Mouse (Mus musculus) CH12.LX (cell line): ENCODE measurements around the gene Dnajc13.

Source experiments
- CTCF ChIP-seq, 2 experiments: IDR thresholded peaks in 1 of 2; conservative IDR thresholded peaks in 1 of 2; 2 replicates each; pipeline ENCODE4 v1.5.1; 2011 to 2012; ENCODE audit warnings: low read depth in 2 of 2, low read length in 2 of 2, improper control_type of control experiment in 1 of 2, inconsistent platforms in 1 of 2, mild to moderate bottlenecking in 1 of 2, moderate library complexity in 1 of 2
- ELF1 ChIP-seq: IDR thresholded peaks from 2 replicates; pipeline ENCODE4 v1.6.1; 2014; ENCODE audit warnings: low read depth, mild to moderate bottlenecking, inconsistent platforms, low read length, improper control_type of control experiment
- GABPA ChIP-seq: IDR thresholded peaks from 2 replicates; pipeline ENCODE4 v1.6.1; 2012; ENCODE audit warnings: low read depth, low read length, improper control_type of control experiment, inconsistent platforms; ENCODE audit not compliant: insufficient replicate concordance
- MAFK ChIP-seq: IDR thresholded peaks from 2 replicates; pipeline ENCODE4 v1.6.1; 2011; ENCODE audit warnings: low read length, improper control_type of control experiment; ENCODE audit not compliant: insufficient replicate concordance
- MAX ChIP-seq: IDR thresholded peaks from 2 replicates; pipeline ENCODE4 v1.6.1; 2011; ENCODE audit warnings: low read length, improper control_type of control experiment
- POLR2A ChIP-seq: IDR thresholded peaks from 2 replicates; pipeline ENCODE4 v1.6.1; 2011; ENCODE audit warnings: low read depth, mild to moderate bottlenecking, improper control_type of control experiment, low read length
- SMC3 ChIP-seq: IDR thresholded peaks from 2 replicates; pipeline ENCODE4 v1.6.1; 2011; ENCODE audit warnings: low read depth, low read length, improper control_type of control experiment

DNA sequence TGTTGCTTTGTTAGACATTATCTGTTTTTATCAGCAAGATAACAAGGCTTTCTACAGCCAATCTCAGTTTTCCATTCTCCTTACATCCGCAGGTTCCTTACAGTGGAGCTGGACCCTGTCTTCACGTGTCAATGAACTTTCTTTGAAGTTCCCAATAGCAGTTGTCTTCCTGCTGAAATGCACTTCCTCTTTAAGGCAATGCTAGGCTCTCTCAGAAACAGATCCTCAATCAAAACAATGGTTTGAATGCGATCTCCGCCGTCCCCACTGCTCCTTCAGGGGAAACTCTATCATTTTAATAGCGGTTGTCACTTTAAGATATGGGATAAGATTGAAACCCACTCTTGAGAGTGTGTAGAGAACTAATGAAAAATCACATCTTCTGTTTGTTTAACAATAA, 22.2 kb upstream of the Dnajc13 start:
- TF ChIP-seq POLR2A (no peak), CTCF (conservative IDR thresholded peaks at IDR 0.05 in 1 of 2, IDR thresholded peaks at IDR 0.05 in 1 of 2; ENCODE audit: low read depth in 2 of 2, low read length in 2 of 2) (no peak), SMC3 (no peak), MAX (no peak), ELF1 (no peak), MAFK (no peak), GABPA (no peak)
